Mouse (Mus musculus) myocyte (in vitro differentiated cells): ENCODE results near the gene Rrp15.

Source experiments
- MAX ChIP-seq: IDR thresholded peaks from one replicate; pipeline ENCODE4 v1.6.1; 2011; ENCODE audit warnings: low read depth, mild to moderate bottlenecking, control low read depth
- POLR2A ChIP-seq: IDR thresholded peaks from one replicate; pipeline ENCODE4 v1.6.1; 2011; ENCODE audit warnings: low read depth, mild to moderate bottlenecking, control low read depth, moderate library complexity; ENCODE audit not compliant: insufficient read length
- POLR2AphosphoS2 ChIP-seq: IDR thresholded peaks from one replicate; pipeline ENCODE4 v1.6.1; 2011; ENCODE audit warnings: low read depth, control low read depth; ENCODE audit not compliant: insufficient read length
- TCF12 ChIP-seq: IDR thresholded peaks from one replicate; pipeline ENCODE4 v1.6.1; 2011; ENCODE audit warnings: mild to moderate bottlenecking, control low read depth; ENCODE audit not compliant: poor library complexity, insufficient read depth, severe bottlenecking
- TCF3 ChIP-seq: IDR thresholded peaks from one replicate; pipeline ENCODE4 v1.6.1; 2011; ENCODE audit warnings: low read depth, control low read depth; ENCODE audit not compliant: insufficient read length
- USF1 ChIP-seq: IDR thresholded peaks from one replicate; pipeline ENCODE4 v1.6.1; 2011; ENCODE audit warnings: low read depth, mild to moderate bottlenecking, control low read depth, moderate library complexity

DNA sequence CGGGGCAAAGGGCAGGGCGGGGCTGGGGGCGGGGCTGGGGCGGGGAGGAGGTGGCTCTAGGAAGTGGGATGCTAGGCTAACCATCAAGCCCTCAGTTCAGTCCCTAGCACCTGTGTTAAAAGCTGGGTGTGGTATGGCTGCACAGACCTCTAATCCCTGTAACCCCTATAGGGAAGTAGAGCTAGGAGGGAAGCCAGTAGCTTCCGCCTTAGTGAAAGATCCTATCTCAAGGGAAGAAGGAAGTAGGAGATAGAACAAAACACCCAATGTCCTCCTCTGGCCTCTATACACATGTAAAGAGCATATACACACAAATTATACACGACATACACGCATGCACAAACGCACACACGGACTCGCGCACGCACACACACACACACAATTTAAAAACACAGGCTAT lies 71.5 kb downstream of the Rrp15 start:
- TF ChIP-seq POLR2A = no peak
- no peak for TF ChIP-seq MAX
- no peak for TF ChIP-seq POLR2AphosphoS2
- TF ChIP-seq TCF3 = no peak
- no peak for TF ChIP-seq TCF12
- TF ChIP-seq USF1 = no peak
